Mouse (Mus musculus): ENCODE data around the gene Cacna1d.

DNA sequence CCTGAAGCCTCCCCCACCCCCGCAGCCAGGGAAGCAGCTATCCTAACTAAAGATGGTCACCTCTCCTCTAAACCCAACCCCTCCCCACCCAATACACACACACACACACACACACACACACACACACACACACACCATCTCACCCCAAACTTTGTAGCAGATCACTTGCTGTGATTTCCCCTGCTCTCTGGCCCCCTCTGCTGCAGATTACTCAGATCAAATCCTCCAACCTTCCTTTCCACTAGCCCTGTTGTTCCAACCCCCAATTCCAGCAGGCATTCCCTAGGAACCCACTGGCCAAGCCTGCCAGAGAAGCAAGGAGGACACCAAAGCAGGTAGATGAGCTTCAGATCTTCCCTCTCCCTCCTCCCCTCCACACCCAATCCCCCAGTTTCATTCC is 118.4 kb downstream of the Cacna1d start:
- TF ChIP-seq MYOG (IDR thresholded peaks at IDR 0.05; ENCODE audit: control insufficient read depth, extremely low read depth, insufficient read length) (no peak), CTCF (IDR thresholded peaks at IDR 0.05; ENCODE audit: control insufficient read depth, insufficient read depth, insufficient read length) (no peak), CEBPB (IDR thresholded peaks at IDR 0.05; ENCODE audit: low read depth) (no peak), MAX (IDR thresholded peaks at IDR 0.05) (no peak), FOSL1 (IDR thresholded peaks at IDR 0.05; ENCODE audit: insufficient read depth, low read length, poor library complexity, severe bottlenecking) (no peak), USF1 (IDR thresholded peaks at IDR 0.05; ENCODE audit: low read depth) (no peak), MYOD1 (IDR thresholded peaks at IDR 0.05; ENCODE audit: control insufficient read depth, insufficient read length, low read depth) (no peak)
